Mouse (Mus musculus): Measurements from ENCODE around the gene Cd5. TPM values are rescaled to one million over a fixed set of nuclear protein-coding genes. Genes with fewer than 3 reads are reported as not detected.

The Cd5 gene
- polyA plus RNA-seq, 1 experiment from 2014 or later, result 0.68 TPM

DNA sequence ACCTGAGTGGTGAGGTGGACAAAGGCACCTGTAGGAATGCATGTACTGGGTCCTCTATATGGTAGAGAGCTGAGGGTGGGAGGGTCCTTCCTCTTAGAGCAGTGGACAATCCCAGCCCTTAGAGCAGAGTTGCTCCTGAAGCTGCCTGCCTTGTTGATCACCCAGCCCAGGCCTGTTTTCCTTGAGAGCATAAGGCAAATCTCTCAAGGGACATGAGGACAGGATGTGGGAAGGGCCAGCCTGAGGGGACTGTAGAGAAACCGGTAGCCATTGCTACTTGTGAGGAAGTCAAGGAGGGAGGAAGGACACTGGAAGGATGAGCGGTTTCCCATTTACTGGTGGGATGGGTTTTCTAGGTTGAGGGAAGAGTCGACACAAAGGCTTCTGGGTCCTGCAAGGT, 3.8 kb upstream of the Cd5 start:
- ATAC-seq (no peak), DNase-seq (ENCODE audit: low spot score) (no peak)
- Histone ChIP-seq H3K9ac (replicated peaks; ENCODE audit: low read depth) (no peak overlapping the region), H3K4me3 (ENCODE audit: low read depth, low read length) (no peak overlapping the region), H3K4me1 (ENCODE audit: insufficient read depth, low read depth, low read length) (no peaks in the 10 kb centered on the region; the same call in 1 of the 2 replicates), H3K27me3 (replicated peaks; ENCODE audit: insufficient read depth, low read length) (no peaks in the 10 kb centered on the region), H3K4me2 (replicated peaks; ENCODE audit: low read depth, low read length) (no peak overlapping the region), H3K9me3 (ENCODE audit: low read length) (no peaks in the 10 kb centered on the region), H3K36me3 (ENCODE audit: insufficient read depth, low read length) (no peaks in the 10 kb centered on the region), H3K27ac (ENCODE audit: low read length) (no peak overlapping the region)
- no peak for TF ChIP-seq EP300 (IDR thresholded peaks at IDR 0.05)
- no peak for TF ChIP-seq CTCF (IDR thresholded peaks at IDR 0.05)
- 50% methylated on average over 3 of the region's 3 CpGs for WGBS

DNA sequence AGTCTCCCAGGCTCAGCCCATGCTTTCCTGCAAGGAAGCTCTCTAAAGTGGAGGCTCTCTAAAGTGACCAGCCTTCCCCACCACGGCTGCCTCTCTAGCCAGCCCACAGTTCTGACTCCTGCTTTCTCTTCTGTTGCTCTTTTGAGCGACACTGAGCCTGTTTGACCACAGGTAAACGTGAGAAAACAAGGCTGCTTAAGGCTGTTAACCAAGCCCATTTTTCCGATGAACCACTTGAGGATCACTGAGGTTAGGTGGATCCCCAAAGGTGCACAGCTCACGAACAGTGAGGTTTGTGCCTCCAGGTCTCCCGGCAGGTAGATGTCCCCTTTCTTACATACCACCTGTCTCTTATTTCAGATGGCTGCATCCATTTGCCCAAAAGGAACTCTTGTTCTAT, 3.3 kb upstream of the Cd5 start:
- Histone ChIP-seq H3K4me1 (ENCODE audit: insufficient read depth, low read depth, low read length) (no peaks in the 10 kb centered on the region; the same call in 1 of the 2 replicates), H3K4me3 (ENCODE audit: low read depth, low read length) (no peak overlapping the region), H3K4me2 (replicated peaks; ENCODE audit: low read depth, low read length) (no peak overlapping the region), H3K9me3 (ENCODE audit: low read length) (no peaks in the 10 kb centered on the region), H3K27ac (ENCODE audit: low read length) (no peak overlapping the region), H3K9ac (replicated peaks; ENCODE audit: low read depth) (no peak overlapping the region), H3K36me3 (ENCODE audit: insufficient read depth, low read length) (no peaks in the 10 kb centered on the region), H3K27me3 (replicated peaks; ENCODE audit: insufficient read depth, low read length) (no peaks in the 10 kb centered on the region)
- TF ChIP-seq EP300 (IDR thresholded peaks at IDR 0.05), result no peak
- TF ChIP-seq CTCF (IDR thresholded peaks at IDR 0.05), result no peak
- no peak for ATAC-seq
- no peak for DNase-seq (ENCODE audit: low spot score)
- 67% methylated on average over 6 of the region's 6 CpGs for WGBS

DNA sequence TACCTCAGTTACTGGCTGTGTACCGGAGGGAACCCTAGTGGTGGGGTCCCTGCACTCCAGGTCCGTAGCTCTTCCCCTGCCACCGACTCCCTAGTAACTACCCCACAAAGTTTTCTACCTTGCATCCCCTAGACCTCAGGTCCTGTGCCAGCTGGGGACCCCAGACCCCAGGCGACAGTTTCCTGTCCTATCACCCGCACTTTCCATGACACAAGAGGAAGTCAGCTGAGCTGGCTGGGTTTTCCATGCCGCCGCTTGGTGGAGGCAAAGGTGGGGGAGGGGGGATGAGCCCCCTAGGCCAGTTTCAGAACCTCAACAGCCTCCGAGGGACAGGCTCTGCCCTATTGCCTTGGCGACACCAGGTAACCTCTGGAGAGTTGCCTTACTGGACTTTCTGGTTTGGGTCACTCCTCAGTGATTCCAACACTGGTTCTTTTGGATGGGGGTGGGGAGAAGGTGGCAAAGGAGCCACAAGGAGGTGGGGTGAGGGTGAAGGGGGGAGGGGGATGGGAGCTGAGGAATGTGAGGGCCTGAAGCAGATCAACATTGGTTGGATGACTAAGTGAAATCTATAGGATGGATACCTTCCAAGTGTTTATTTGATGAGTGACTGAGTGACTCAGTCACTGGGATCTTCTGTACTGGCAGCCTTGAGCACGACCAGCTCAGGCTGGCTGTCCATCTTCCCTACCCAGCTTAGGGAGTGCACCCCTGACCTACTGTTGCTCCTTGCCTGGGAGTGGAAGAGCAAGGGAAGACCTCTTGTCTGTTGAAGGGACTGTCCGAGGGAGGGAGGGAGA, 2.0 kb upstream of the Cd5 start:
- Histone ChIP-seq H3K4me1 (ENCODE audit: insufficient read depth, low read depth, low read length) (no peaks in the 10 kb centered on the region; the same call in 1 of the 2 replicates), H3K9ac (replicated peaks; ENCODE audit: low read depth) (no peak overlapping the region), H3K4me3 (ENCODE audit: low read depth, low read length) (no peak overlapping the region), H3K27me3 (replicated peaks; ENCODE audit: insufficient read depth, low read length) (no peaks in the 10 kb centered on the region), H3K4me2 (replicated peaks; ENCODE audit: low read depth, low read length) (no peak overlapping the region), H3K9me3 (ENCODE audit: low read length) (no peaks in the 10 kb centered on the region), H3K36me3 (ENCODE audit: insufficient read depth, low read length) (no peaks in the 10 kb centered on the region), H3K27ac (ENCODE audit: low read length) (no peak overlapping the region)
- WGBS, result 24% methylated on average over 11 of the region's 11 CpGs
- DNase-seq (ENCODE audit: low spot score) (peak; percentile 54), ATAC-seq (peak; percentile 70)
- TF ChIP-seq CTCF (IDR thresholded peaks at IDR 0.05) (no peak), EP300 (IDR thresholded peaks at IDR 0.05) (no peak)

DNA sequence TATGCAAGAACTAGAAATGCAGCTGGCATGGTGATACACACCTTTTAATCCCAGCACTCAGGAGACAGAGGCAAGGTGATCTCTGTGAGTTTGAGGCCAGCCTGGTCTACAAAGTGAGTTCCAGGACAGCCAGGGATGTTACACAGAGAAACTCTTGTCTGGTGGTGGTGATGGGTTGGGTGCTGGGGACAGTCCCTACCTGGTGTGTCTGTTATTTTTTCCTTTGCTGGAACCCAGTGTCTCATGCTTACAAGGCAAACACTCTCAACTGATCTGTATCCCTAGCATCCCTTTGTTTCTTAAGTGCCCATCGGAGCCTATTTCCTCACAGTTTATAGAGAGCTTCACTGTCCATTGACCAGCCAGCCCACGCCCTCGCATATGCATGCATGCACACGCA, 1.1 kb upstream of the Cd5 start:
- 90% methylated on average over 4 of the region's 4 CpGs for WGBS
- TF ChIP-seq EP300 (IDR thresholded peaks at IDR 0.05), result no peak
- no peak overlapping the region for H3K4me2 ChIP-seq (replicated peaks; ENCODE audit: low read depth, low read length)
- no peaks in the 10 kb centered on the region for H3K9me3 ChIP-seq (ENCODE audit: low read length)
- no peaks in the 10 kb centered on the region; the same call in 1 of the 2 replicates for H3K4me1 ChIP-seq (ENCODE audit: insufficient read depth, low read depth, low read length)
- no peak overlapping the region for H3K9ac ChIP-seq (replicated peaks; ENCODE audit: low read depth)
- H3K27ac ChIP-seq (ENCODE audit: low read length), result no peak overlapping the region
- no peaks in the 10 kb centered on the region for H3K27me3 ChIP-seq (replicated peaks; ENCODE audit: insufficient read depth, low read length)
- H3K4me3 ChIP-seq (ENCODE audit: low read depth, low read length), result no peak overlapping the region
- DNase-seq (ENCODE audit: low spot score) (no peak), ATAC-seq (no peak)
- H3K36me3 ChIP-seq (ENCODE audit: insufficient read depth, low read length), result no peaks in the 10 kb centered on the region

DNA sequence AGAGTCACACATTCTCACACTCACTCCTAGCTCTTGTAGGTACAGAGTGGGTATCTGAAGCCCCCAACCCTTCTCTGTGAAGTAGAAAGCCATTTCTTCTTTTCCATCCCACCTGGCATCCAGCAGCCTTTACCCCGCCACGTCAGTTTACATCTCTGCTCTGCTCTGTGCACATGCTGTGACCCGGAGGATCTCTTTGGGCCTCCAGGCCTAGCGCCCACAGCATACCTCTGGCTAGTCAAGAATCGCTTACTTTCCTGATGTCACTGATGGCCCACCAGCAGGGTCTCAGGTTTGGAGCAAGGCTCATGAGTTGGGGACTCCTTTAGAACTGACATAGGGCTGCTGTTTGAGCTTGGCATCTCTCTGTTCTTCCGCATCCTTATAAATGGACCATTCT, 764 bp downstream of the Cd5 start:
- Histone ChIP-seq H3K27ac (ENCODE audit: low read length) (no peak overlapping the region), H3K4me1 (ENCODE audit: insufficient read depth, low read depth, low read length) (no peaks in the 10 kb centered on the region; the same call in 1 of the 2 replicates), H3K9ac (replicated peaks; ENCODE audit: low read depth) (no peak overlapping the region), H3K4me3 (ENCODE audit: low read depth, low read length) (no peak overlapping the region), H3K4me2 (replicated peaks; ENCODE audit: low read depth, low read length) (no peak overlapping the region), H3K36me3 (ENCODE audit: insufficient read depth, low read length) (no peaks in the 10 kb centered on the region), H3K9me3 (ENCODE audit: low read length) (no peaks in the 10 kb centered on the region), H3K27me3 (replicated peaks; ENCODE audit: insufficient read depth, low read length) (no peaks in the 10 kb centered on the region)
- ATAC-seq, result no peak
- WGBS, result 85% methylated on average over 6 of the region's 6 CpGs
- DNase-seq (ENCODE audit: low spot score), result no peak
- no peak for TF ChIP-seq EP300 (IDR thresholded peaks at IDR 0.05)
- no peak for TF ChIP-seq CTCF (IDR thresholded peaks at IDR 0.05)

DNA sequence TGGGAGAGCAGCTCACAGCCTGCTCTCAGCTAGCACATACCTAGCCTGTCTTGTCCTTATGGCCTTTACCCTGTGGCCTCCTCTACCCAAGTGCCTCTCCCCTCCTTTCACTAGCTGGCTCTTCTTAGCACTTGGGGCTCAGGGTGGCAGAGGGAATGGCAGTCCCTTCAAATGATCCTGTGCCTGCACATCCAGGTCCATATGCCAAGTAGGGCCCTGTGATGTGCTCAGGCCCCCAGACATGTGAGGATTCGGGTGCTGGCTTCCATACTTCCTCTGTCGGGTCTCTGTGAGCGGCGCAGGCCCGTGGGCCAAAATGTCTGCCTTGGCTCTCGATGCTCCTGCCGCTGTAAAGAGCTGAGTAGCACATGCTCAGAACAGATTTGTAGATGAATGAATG, 2.9 kb downstream of the Cd5 start:
- Histone ChIP-seq H3K27ac (ENCODE audit: low read length) (no peak overlapping the region), H3K4me2 (replicated peaks; ENCODE audit: low read depth, low read length) (no peak overlapping the region), H3K27me3 (replicated peaks; ENCODE audit: insufficient read depth, low read length) (no peaks in the 10 kb centered on the region), H3K4me3 (ENCODE audit: low read depth, low read length) (no peak overlapping the region), H3K9me3 (ENCODE audit: low read length) (no peaks in the 10 kb centered on the region), H3K9ac (replicated peaks; ENCODE audit: low read depth) (no peak overlapping the region), H3K4me1 (ENCODE audit: insufficient read depth, low read depth, low read length) (no peaks in the 10 kb centered on the region), H3K36me3 (ENCODE audit: insufficient read depth, low read length) (no peaks in the 10 kb centered on the region)
- no peak for ATAC-seq
- no peak for DNase-seq (ENCODE audit: low spot score)
- no peak for TF ChIP-seq EP300 (IDR thresholded peaks at IDR 0.05)
- TF ChIP-seq CTCF (IDR thresholded peaks at IDR 0.05), result no peak
- WGBS, result 95% methylated on average over 7 of the region's 7 CpGs
